Mouse (Mus musculus): Measurements from ENCODE around the gene Poc1a. TPM values are rescaled to one million over a fixed set of nuclear protein-coding genes. Genes with fewer than 3 reads are reported as not detected.
A peak's percentile ranks its signal among the peaks of the same experiment; 100 is the strongest.

Poc1a gene
- total RNA-seq, 2 experiments from 2014 or later: 11.7 to 13.0 TPM

- no peak for DNase-seq (ENCODE audit: extremely low spot score in 1 of 2, low spot score in 1 of 2)
Measured at GRCm38 (mm10) chr9:106263381-106263924, 17.4 kb upstream of the Poc1a start.

DNA sequence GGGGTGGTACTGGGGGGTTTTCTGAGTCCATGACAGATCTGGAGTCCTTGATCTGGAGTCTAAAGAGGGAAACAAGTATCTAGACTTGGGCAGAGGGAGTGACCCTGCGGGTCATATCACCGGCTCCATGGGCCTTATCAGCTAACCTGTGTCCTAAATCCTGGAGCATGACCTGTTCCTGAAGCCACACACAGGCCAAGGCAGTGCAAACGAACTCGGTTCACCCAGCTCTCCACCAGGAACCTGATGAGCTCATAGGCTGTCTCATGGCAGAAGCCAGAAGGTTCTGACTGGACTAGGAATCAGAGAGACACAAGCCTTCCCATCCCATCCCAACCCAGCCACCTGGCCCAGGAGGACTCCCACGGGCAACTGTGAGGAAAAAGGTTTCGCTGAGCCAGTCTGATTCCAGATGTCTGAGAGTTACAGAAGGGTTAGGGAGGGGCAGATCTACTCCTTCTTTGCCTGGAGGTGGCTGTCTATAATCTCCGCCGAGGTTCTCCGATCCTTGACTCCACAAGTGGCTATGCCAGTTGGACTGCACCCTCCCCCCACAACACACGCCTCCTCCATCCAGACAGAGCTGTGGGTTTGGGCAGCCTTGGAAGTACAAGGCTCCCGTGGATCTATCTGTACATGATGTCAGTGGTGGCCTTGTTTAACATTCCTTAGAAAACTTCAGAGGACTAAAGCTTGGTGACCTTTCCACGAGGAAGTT is 15.3 kb upstream of the Poc1a start:
- no peak for DNase-seq (ENCODE audit: extremely low spot score in 1 of 2, low spot score in 1 of 2)

DNA sequence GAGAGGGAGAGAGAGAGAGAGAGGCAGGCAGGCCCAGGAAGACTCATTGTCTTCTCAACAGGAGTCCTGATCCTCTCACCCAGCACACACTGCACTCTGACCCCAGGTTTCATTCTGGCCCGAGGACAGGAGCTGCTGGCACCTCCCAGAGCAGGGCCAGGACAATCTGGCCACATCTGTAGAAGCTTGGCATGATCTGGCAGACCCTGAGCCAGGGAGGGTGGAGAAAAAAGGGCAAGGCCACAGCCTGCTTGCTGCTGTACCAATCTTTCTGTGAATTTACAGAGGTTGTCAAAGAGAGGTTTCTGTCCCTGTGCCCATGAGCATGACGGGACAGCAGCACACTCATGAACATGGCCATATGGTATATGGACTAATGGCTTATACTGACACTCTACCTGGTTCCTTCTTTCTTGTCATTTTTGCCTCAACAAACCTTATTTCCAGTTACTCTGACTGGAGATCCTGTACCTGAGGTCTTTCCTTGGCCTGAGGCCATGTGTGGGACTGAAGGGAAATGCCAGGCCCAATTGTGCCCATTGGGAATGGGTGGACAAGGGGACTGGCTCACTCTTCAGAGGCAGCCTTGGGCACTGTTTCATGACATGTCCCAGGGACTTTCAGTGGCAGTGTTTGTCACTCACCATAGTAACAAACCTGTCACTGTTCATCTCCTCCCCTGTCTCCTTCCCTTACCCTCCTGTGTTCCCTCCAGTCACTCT is 13.8 kb upstream of the Poc1a start:
- no peak for DNase-seq (ENCODE audit: extremely low spot score in 1 of 2, low spot score in 1 of 2)

- no peak for DNase-seq (ENCODE audit: extremely low spot score in 1 of 2, low spot score in 1 of 2)
Measured at GRCm38 (mm10) chr9:106268421-106268820, 12.4 kb upstream of the Poc1a start.

GRCm38 (mm10) chr9:106269076-106269788 is 11.6 kb upstream of the Poc1a start:
- DNase-seq (ENCODE audit: extremely low spot score in 1 of 2, low spot score in 1 of 2): no peak

GRCm38 (mm10) chr9:106269879-106270278 is 11.0 kb upstream of the Poc1a start:
- DNase-seq (ENCODE audit: extremely low spot score in 1 of 2, low spot score in 1 of 2): no peak

DNA sequence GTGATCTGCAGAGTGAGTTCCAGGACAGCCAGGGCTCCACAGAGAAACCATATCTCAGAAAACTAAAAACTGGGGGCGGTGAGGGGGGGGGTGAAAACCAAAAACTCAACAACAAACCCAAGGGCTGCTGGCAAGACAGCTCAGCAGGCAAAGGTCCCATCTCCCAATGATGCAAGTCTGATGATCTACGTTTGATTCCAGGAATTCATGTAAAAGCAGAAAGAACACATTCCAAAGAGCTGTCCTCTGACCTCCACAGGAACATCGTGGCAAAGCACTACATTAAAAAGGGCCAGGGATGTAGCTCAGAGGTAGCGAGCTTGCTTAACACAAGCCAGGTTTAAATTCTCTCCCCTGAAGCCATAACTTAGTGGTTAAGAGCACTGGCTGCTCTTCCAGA is 10.2 kb upstream of the Poc1a start:
- no peak for DNase-seq (ENCODE audit: extremely low spot score in 1 of 2, low spot score in 1 of 2)

DNA sequence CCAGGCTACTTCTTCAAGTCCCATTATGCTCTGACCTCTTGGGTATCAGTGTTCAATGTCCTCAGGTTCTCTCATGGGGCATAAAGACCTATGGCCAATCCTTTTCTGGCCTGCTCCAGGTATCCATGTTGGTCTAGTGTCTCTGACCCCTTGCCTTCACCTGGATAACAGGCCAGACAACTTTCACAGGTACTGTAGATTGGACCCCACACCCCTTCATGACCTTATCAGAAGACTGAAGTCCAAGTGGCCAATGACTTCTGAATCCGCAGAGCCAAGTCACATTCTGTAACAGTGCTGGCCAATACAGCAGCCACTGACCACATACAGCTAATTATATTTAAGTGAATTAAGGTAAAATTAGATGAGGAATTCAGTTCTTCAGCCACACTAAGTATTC is 8.6 kb upstream of the Poc1a start:
- DNase-seq (ENCODE audit: extremely low spot score in 1 of 2, low spot score in 1 of 2): no peak

GRCm38 (mm10) chr9:106273276-106273675 is 7.6 kb upstream of the Poc1a start:
- no peak for DNase-seq (ENCODE audit: extremely low spot score in 1 of 2, low spot score in 1 of 2)

GRCm38 (mm10) chr9:106273791-106274190 is 7.1 kb upstream of the Poc1a start:
- DNase-seq (ENCODE audit: extremely low spot score in 1 of 2, low spot score in 1 of 2): no peak

GRCm38 (mm10) chr9:106274652-106275180 is 6.1 kb upstream of the Poc1a start:
- DNase-seq (ENCODE audit: extremely low spot score in 1 of 2, low spot score in 1 of 2): no peak

DNA sequence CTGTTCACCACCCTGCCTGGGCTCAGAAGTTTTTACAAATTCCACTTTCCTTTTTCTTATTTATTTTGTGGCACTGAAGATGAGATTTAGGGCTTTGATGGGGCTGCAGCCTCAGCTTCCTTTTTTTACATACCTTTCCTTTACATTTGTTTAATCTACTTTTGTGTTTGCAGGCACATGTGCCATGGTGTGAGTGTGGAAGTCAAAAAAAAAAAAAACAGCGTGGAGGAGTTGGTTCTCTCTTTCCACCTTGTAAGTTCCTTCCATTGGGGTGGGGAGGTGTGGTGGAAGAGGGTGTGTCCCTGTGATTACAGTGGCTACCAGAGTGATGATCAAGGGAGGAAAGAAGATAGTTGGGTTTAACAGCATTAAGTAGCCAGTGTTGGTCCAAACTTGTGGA is 5.1 kb upstream of the Poc1a start:
- no peak for DNase-seq (ENCODE audit: extremely low spot score in 1 of 2, low spot score in 1 of 2)

DNA sequence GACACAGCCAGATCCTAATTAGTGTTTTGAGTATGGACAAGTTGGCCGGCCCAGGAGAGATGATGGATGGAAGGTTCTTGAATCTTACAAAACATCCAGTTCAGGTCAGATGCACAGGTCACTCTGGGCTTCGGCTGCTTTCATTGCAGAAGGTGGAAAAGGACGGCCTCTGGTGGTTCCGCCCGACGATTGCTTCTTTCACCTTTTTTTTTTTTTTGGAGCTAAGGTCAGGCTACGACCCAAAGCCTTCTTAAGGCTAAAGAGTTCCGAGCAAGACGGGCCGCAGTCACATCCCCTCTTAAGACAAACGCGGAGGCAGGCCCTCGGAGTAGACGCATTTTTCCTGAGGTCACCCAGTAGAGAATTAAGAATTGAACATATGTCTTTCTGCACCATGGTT is 475 bp upstream of the Poc1a start:
- DNase-seq (ENCODE audit: extremely low spot score in 1 of 2, low spot score in 1 of 2): no peak

GRCm38 (mm10) chr9:106282024-106282423 is 1.2 kb downstream of the Poc1a start:
- DNase-seq (ENCODE audit: extremely low spot score in 1 of 2, low spot score in 1 of 2): no peak

DNA sequence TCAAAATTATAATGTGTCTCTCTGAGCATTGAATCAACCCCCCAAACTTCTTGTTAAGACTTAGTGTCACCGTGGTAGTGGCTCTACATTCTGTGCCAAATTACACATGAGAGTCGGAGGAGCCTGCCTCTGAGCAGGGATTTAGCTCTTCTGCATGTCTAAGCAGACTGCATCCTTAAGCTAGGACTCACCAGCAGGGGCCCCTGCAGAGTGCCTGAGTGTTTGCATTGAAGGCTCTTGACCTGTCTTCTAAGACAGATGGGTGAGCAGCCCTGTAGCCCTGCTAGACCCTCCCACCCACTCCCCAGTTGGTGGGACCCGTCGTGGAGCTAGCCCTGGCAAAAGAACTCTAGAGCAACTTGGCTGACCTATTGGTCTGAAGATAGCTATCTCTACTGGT is 6.3 kb downstream of the Poc1a start:
- DNase-seq (ENCODE audit: extremely low spot score in 1 of 2, low spot score in 1 of 2): no peak

DNA sequence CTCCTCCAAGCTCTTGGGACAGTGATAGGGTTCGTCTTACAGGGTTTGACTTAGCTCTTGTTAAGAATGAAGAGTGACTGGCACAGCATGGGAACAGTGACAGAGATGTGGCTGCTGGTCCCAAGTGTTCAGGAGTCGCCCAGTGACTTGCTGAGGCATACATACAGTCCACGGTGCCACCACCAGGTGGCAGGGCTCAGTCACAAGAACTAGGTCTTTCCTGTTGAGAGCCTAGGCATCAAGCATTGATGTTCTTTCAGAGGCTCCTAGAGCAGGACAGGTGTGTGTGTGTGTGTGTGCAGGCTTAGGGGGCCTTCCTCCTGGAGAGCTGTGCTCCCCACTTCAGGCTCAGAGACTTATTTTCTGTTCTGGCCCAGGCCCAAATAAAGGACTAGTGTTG is 8.0 kb downstream of the Poc1a start:
- DNase-seq (ENCODE audit: extremely low spot score in 1 of 2, low spot score in 1 of 2): peak; percentile 75 to 89

GRCm38 (mm10) chr9:106289841-106290240 is 9.0 kb downstream of the Poc1a start:
- DNase-seq (ENCODE audit: extremely low spot score in 1 of 2, low spot score in 1 of 2): no peak

DNA sequence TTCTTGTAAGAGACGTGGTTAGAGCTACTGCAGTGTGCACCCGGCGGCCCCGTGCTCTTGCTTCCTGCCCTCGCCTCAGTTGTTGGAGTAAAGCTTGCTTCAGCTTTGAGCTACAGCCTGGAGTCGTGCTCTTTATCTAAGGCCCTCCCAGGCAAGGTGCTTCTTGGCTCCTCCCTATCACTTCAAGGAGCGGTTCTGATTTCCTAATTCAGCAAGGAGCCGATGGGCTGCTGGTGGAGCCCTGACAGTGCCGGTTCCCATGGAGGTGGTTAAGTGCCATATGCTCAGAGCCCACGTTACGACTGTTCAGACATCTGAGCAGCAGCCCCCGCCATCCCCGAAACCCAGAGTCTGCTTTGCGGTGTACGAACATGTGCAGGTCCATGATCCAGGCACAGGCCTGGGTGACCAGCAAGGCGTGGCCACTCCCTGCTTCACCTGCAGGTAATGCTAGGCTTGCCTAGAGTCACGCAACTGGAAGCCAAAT is 9.8 kb downstream of the Poc1a start:
- peak in 1 of 2 experiments; percentile 52 for DNase-seq (ENCODE audit: extremely low spot score in 1 of 2, low spot score in 1 of 2)

- no peak for DNase-seq (ENCODE audit: extremely low spot score in 1 of 2, low spot score in 1 of 2)
Measured at GRCm38 (mm10) chr9:106293569-106294156, 12.8 kb downstream of the Poc1a start.

DNA sequence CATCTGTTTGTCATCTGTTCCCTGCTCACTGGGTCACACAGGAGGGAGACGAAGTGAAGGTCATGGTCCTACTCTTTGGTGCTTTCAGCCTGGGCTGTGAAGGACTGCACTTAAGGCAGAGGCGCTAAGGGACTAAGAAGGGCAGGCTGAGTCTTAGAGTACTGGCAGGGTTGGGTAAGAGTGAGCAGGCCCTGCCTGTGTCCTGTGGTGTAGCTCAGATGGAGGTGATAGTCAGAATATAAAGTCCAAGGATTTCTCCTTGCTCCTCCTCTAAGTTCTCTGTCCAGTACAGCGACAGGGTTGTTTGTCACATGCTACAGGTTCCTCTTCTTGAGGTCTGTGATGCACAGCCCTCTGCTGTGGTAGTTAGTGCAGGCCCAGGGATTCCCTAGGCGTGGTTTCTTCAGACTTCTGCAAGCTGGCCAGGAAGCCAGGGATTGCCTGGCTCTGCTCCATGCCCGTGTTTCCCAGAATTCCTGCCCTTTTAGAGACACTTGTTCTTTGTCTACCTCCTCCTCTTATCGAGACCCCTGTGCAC is 15.8 kb downstream of the Poc1a start:
- no peak for DNase-seq (ENCODE audit: extremely low spot score in 1 of 2, low spot score in 1 of 2)
